Mouse (Mus musculus): ENCODE measurements at regions not wholly inside any gene's neighbourhood (a gene's known extent, or its start where the extent isn't known, plus 50 kb on each side); places are given as distances from the start of the nearest gene placed in this dataset.

GRCm38 (mm10) chr16:95647854-95648253, 54.0 kb upstream of the Ets2 start:
- DNase-seq (ENCODE audit: low spot score in 2 of 2): peak; percentile 9 to 24

GRCm38 (mm10) chr16:95642784-95643590, 56.6 kb upstream of the Erg start:
- DNase-seq (ENCODE audit: low spot score in 2 of 2): no peak

- no peak for DNase-seq (ENCODE audit: low spot score in 2 of 2)
Measured at GRCm38 (mm10) chr16:95640670-95641069, 54.3 kb upstream of the Erg start.

- DNase-seq (ENCODE audit: low spot score in 2 of 2): no peak
Measured at GRCm38 (mm10) chr16:95639677-95640076, 53.3 kb upstream of the Erg start.

- no peak for DNase-seq (ENCODE audit: low spot score in 2 of 2)
Measured at GRCm38 (mm10) chr16:95637850-95638249, 51.5 kb upstream of the Erg start.

GRCm38 (mm10) chr16:95636615-95637014, 50.2 kb upstream of the Erg start:
- DNase-seq (ENCODE audit: low spot score in 2 of 2): no peak
